Mouse (Mus musculus) neural tube, embryonic 14.5 days (tissue): ENCODE data around the gene Fgr. TPM values are rescaled to one million over a fixed set of nuclear protein-coding genes. Genes with fewer than 3 reads are reported as not detected.
"Not testable (repeated sequence)": the region's sequence is repeated elsewhere in the genome, so short reads cannot be mapped to it uniquely, and the experiment has no call there.

Experiments used
- ATAC-seq: fragments of 200-750 bp; cut with Nextera tagmentation; 2 replicates; pipeline ENCODE4 v1.8.0; 2017; ENCODE audit warnings: low read depth, mild to moderate bottlenecking, moderate TSS enrichment, moderate library complexity
- H3K27ac ChIP-seq: fragments of 300-500 bp; sonication (generic); 2 replicates; pipeline ENCODE4 v1.5.1; 2014; ENCODE audit warnings: low read depth, mild to moderate bottlenecking, control low read depth, low read length, moderate library complexity, mixed read lengths
- H3K27me3 ChIP-seq: fragments of 300-500 bp; sonication (generic); 2 replicates; pipeline ENCODE4 v1.6.1; 2014; ENCODE audit warnings: low read length; ENCODE audit not compliant: control insufficient read depth, insufficient read depth
- H3K36me3 ChIP-seq: fragments of 300-500 bp; sonication (generic); 2 replicates; pipeline ENCODE4 v1.6.1; 2014; ENCODE audit warnings: low read length, mixed read lengths; ENCODE audit not compliant: control insufficient read depth, insufficient read depth
- H3K4me1 ChIP-seq: fragments of 300-500 bp; sonication (generic); 2 replicates; pipeline ENCODE4 v1.6.1; 2014; ENCODE audit warnings: low read length; ENCODE audit not compliant: control insufficient read depth, insufficient read depth
- H3K4me2 ChIP-seq: fragments of 300-500 bp; sonication (generic); 2 replicates; pipeline ENCODE4 v1.6.1; 2014; ENCODE audit warnings: mild to moderate bottlenecking, low read depth, low read length, control low read depth
- H3K4me3 ChIP-seq: fragments of 300-500 bp; sonication (generic); 2 replicates; pipeline ENCODE4 v1.5.1; 2014; ENCODE audit warnings: low read depth, low read length, control low read depth, mixed read lengths
- H3K9ac ChIP-seq: fragments of 300-500 bp; sonication (generic); replicated peaks from 2 replicates; pipeline ENCODE4 v1.6.1; 2014; ENCODE audit warnings: low read depth, mild to moderate bottlenecking, control low read depth, low read length, mixed read lengths
- H3K9me3 ChIP-seq: fragments of 300-500 bp; sonication (generic); 2 replicates; pipeline ENCODE4 v1.6.1; 2016; ENCODE audit warnings: low read length; ENCODE audit not compliant: control insufficient read depth
- WGBS: fragments of 180-500 bp; shearing (Covaris S2); extraction: QIAGEN DNeasy Blood & Tissue Kit; methylation state at CpG from one replicate; pipeline ENCODE4 v1.1.7; 2014; 5-methylcytosine and 5-hydroxymethylcytosine counted together
- polyA plus RNA-seq: library from polyadenylated mRNA; unstranded; fragments of >200 nt; fragmentation: Nextera tagmentation; extraction: Ambion mirVana; gene quantifications from 2 replicates; pipeline ENCODE4 v1.2.1, GENCODE M21; 2014

Fgr gene
- polyA plus RNA-seq: not detected in 2 replicates

DNA sequence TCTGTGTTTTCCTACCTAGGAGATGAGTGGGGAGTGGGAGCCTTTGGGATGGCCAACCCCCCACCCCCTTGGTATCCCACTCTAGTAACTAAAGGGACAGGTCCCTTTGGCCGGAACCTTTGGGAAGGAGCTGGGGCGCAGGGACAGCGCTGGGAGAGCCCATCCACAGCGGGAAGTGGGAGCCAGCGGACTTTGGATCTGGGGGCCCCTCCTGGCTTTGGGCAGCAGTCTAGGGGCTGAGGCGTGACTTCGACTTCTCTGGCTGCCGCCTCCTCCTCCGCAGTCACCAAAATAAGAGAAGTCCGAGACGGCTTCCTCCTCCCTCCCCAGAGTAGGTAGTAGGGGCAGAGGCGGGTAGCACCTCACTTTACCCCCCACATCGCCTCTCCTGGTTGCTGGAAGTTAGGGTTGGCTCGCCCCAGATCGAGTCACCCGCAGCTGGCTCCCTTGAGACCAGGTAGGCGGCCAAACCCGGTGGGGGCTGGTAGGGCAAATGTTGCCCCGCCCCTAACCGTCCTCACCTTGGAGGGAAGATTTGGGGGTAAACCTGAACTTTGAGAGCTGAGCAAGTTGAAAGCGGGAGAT, at the start of gene Fgr:
TSS of gene Fgr (plus strand) at position 282 of the 585 bp plus-strand sequence.
- no peaks in the 10 kb centered on the region for H3K9me3 ChIP-seq
- H3K9ac ChIP-seq: no peak within 1 kb of the TSS
- H3K4me2 ChIP-seq: peak within 1 kb of the TSS; percentile 30
- ATAC-seq: no peak
- H3K4me3 ChIP-seq: peak within 1 kb of the TSS; percentile 11; the same call in 1 of the 2 replicates
- peaks cover 11% of the 10 kb centered on the region for H3K4me1 ChIP-seq
- H3K27me3 ChIP-seq: peaks cover 13% of the 10 kb centered on the region; the same call in 1 of the 2 replicates
- no peaks in the 10 kb centered on the region for H3K36me3 ChIP-seq
- 12% methylated on average over 21 of the region's 21 CpGs for WGBS
- no peak within 1 kb of the TSS for H3K27ac ChIP-seq

GRCm38 (mm10) chr4:132926520-132926919, 47.4 kb upstream of the Fgr start:
- H3K9me3 ChIP-seq, H3K27ac ChIP-seq, H3K27me3 ChIP-seq, ATAC-seq, H3K4me2 ChIP-seq, H3K9ac ChIP-seq, H3K4me3 ChIP-seq, H3K4me1 ChIP-seq, H3K36me3 ChIP-seq: not testable (repeated sequence)
- 56% methylated on average over 2 of the region's 2 CpGs for WGBS

DNA sequence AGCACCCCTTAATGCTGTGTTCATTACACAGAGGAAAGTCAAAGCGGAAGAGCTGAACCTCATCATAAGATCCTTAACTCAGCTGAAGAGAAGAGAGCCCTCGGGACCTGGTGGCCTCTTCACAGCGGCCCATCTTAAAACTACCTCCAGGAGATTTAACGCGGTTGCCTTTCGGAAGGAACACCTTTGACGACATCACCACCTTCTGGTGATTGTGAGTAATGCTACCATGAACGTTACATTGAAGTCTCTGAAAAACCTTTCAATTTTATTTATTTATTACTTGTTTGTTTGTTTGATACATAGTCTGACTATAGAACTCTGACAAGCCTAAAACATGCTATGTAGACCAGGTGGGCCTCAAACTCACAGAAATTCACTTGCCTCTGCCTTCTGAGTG, 43.1 kb upstream of the Fgr start:
- WGBS: 7% methylated on average over 8 of the region's 8 CpGs
- no peak for ATAC-seq
- no peaks in the 10 kb centered on the region for H3K4me1 ChIP-seq

DNA sequence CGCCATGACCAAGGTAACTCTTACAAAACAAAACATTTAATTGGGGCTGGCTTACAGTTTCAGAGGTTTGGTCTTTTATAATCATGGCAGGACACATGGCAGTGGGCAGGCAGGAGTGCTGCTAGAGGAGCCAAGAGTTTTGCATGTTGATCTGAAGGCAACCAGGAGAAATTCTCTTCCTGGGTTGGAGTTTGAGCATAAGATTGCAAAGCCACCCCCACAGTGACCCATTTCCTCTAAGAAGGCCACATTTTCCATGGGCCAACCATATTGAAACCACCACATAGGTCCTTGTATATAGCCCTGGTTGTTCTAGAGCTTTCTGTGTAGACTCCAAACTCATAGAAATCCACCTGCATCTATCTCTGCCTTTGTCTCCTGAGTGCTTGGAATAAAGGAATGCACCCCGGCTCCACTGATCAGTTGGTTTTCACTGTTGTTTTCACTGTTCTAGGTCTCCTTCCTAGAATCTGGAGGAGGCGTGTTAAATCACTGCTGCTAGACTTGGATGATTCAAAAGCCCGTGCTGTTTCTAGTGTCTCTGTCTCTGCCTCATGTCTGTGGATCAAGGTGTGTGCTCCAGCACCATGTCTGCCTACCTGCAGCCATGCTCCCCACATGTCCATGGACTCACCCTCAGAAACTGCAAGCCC, 41.0 kb upstream of the Fgr start:
- no peaks in the 10 kb centered on the region for H3K36me3 ChIP-seq
- no peaks in the 10 kb centered on the region for H3K27me3 ChIP-seq
- 87% methylated on average over 4 of the region's 4 CpGs for WGBS
- H3K27ac ChIP-seq: no peak overlapping the region
- no peak overlapping the region for H3K4me3 ChIP-seq
- no peak overlapping the region for H3K4me2 ChIP-seq
- H3K9me3 ChIP-seq: no peaks in the 10 kb centered on the region
- no peaks in the 10 kb centered on the region for H3K4me1 ChIP-seq
- ATAC-seq: no peak
- no peak overlapping the region for H3K9ac ChIP-seq

More for the DNA sequence above, 43.1 kb upstream of the Fgr start:
- Histone ChIP-seq H3K36me3 (no peaks in the 10 kb centered on the region), H3K9ac (no peak overlapping the region), H3K9me3 (no peaks in the 10 kb centered on the region), H3K4me3 (no peak overlapping the region), H3K4me2 (no peak overlapping the region), H3K27ac (no peak overlapping the region), H3K27me3 (no peaks in the 10 kb centered on the region)

DNA sequence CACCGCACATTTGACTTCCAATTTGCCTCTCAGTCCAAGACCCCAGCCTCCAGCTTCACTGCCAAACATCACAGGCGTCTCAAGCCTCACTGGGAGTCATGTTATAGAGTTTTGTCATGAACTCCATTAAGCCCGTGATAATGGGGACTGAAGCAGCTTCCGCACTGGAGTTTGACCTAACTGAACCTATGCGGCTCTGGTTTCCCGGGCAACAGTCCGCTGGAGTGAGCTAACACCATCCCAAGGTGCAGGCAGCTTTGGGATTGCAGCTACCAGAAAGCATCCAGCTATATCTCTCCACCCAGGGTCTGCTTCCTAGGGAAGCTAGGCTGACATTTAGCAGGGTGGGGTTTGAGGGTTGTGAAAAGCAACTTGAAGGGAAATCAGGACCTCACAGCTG, 39.3 kb upstream of the Fgr start:
- H3K9ac ChIP-seq: no peak overlapping the region
- WGBS: 24% methylated on average over 7 of the region's 7 CpGs
- H3K9me3 ChIP-seq: no peaks in the 10 kb centered on the region
- peaks cover 9% of the 10 kb centered on the region; the same call in 1 of the 2 replicates for H3K4me1 ChIP-seq
- no peak overlapping the region for H3K4me2 ChIP-seq
- H3K27ac ChIP-seq: no peak overlapping the region
- H3K27me3 ChIP-seq: no peaks in the 10 kb centered on the region
- ATAC-seq: no peak
- no peaks in the 10 kb centered on the region for H3K36me3 ChIP-seq
- H3K4me3 ChIP-seq: no peak overlapping the region

- Histone ChIP-seq H3K27me3 (no peaks in the 10 kb centered on the region), H3K4me3 (no peak overlapping the region), H3K36me3 (no peaks in the 10 kb centered on the region), H3K9me3 (no peaks in the 10 kb centered on the region), H3K4me1 (peaks cover 9% of the 10 kb centered on the region; the same call in 1 of the 2 replicates), H3K9ac (peak overlapping the region; percentile 28; the same call in 1 of the 2 replicates), H3K27ac (peak overlapping the region; percentile 81), H3K4me2 (peak overlapping the region; percentile 32)
- 32% methylated on average over 12 of the region's 12 CpGs for WGBS
- ATAC-seq: peak; percentile 67; the same call in 1 of the 2 replicates
Measured at GRCm38 (mm10) chr4:132938181-132938941, 35.5 kb upstream of the Fgr start.

- whole genome bisulfite sequencing: 24% methylated on average over 22 of the region's 22 CpGs
- no peak overlapping the region for H3K9ac ChIP-seq
- H3K4me2 ChIP-seq: no peak overlapping the region
- H3K36me3 ChIP-seq: no peaks in the 10 kb centered on the region
- H3K27ac ChIP-seq: no peak overlapping the region
- H3K4me3 ChIP-seq: no peak overlapping the region
- no peaks in the 10 kb centered on the region for H3K9me3 ChIP-seq
- no peaks in the 10 kb centered on the region for H3K27me3 ChIP-seq
- H3K4me1 ChIP-seq: peaks cover 9% of the 10 kb centered on the region; the same call in 1 of the 2 replicates
- no peak for ATAC-seq
Measured at GRCm38 (mm10) chr4:132939421-132940127, 34.3 kb upstream of the Fgr start.

GRCm38 (mm10) chr4:132941012-132941729, 32.7 kb upstream of the Fgr start:
- Histone ChIP-seq H3K36me3 (no peaks in the 10 kb centered on the region), H3K9me3 (no peaks in the 10 kb centered on the region), H3K4me3 (no peak overlapping the region), H3K27ac (no peak overlapping the region), H3K9ac (no peak overlapping the region), H3K4me1 (peaks cover 15% of the 10 kb centered on the region), H3K27me3 (no peaks in the 10 kb centered on the region), H3K4me2 (no peak overlapping the region)
- WGBS: 62% methylated on average over 23 of the region's 23 CpGs
- no peak for ATAC-seq
